Mouse (Mus musculus) gastrocnemius, postnatal 14 days (tissue): Measurements from ENCODE around the gene Med9. TPM values are rescaled to one million over a fixed set of nuclear protein-coding genes. Genes with fewer than 3 reads are reported as not detected.
"Not testable (repeated sequence)": the region's sequence is repeated elsewhere in the genome, so short reads cannot be mapped to it uniquely, and the experiment has no call there.

Experiments
- DNase-seq: peaks from one replicate; pipeline ENCODE4 v3.0.0; 2021; ENCODE audit warnings: mixed read lengths
- intact Hi-C: fragments of 180-260 bp; cut with DNase I; formaldehyde crosslinking; loops from one replicate; pipeline ENCODE4 v1.15.1; 2025; ENCODE audit warnings: low total_unique reads
- total RNA-seq, 2 experiments: library from RNA; stranded (reverse); gene quantifications; 2 replicates each; pipeline ENCODE4 v1.2.3; 2021

Med9 gene
- total RNA-seq, 2 experiments from 2014 or later, result 14.0 to 15.3 TPM

DNA sequence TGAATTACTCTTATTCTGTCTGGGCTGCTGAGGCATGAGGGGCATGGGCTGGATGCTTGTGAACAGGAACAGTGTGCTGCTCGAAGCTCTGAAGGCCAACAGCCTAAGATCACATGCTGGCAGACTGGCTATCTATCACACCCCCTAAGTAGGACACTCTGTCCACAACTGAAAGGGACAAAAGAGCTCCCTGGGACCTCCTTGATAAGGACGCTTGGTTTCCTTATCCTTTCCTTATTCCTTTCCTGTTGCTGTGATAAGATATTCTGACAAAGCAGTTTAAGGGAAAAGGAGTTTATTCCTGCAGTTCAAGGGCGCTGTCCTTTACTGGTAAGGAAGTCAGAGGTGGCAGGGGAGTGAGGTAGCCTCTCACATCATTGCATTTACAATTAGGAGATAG, 7.4 kb upstream of the Med9 start:
- intact Hi-C loops, result no loop called here
- DNase-seq, result no peak

DNA sequence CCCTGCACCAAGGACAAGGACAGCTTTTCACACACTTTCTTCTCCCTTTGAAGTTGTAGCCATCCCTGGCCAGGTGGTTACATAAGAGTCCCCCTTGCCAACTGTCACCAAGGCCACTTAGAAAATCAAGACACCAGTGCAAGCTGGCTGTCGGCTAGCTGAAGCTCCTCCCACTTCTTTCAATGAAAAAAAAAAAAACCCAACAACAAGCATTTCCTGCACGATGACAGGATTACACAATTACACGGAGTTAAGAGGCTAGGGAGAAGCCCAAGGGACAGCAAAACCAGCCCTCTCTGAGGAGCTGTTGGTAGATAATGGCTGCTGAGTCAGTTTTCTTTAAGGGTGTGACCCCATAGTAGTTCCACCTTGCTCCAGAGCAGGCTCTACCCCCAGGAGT, 6.6 kb upstream of the Med9 start:
- intact Hi-C loops, result no loop called here
- DNase-seq, result no peak

DNA sequence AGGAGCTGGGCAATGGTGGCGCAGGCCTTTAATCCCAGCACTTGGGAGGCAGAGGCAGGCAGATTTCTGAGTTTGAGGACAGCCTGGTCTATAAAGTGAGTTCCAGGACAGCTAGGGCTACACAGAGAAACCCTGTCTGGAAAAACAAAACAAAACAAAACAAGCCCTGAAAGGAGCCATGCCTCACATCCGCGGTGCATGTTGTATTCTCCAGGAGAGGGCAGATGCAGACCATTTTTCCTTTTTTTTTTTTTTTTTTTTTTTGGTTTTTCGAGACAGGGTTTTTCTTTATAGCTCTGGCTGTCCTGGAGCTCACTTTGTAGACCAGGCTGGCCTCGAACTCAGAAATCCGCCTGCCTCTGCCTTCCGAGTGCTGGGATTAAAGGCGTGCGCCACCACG, 3.2 kb upstream of the Med9 start:
- DNase-seq, intact Hi-C loops: not testable (repeated sequence)

DNA sequence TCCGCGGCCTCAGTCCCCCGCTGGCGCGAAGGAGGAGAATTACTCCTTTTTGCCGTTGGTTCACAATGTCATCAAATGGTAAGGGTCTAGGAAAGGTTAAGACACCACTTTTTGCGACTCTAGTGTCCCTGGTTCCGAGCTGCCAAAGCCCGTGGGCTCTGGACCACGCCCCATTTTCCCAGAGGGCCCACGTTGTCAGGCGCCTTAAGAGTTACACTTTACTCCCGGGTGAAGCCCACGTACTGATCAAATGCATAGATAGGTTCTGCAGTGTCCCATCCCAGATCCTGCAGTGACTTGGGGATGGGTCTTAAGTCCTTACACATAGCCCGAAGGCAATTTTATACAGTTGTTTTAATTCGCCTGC, 378 bp downstream of the Med9 start:
- intact Hi-C loops, result no loop called here
- DNase-seq, result no peak

DNA sequence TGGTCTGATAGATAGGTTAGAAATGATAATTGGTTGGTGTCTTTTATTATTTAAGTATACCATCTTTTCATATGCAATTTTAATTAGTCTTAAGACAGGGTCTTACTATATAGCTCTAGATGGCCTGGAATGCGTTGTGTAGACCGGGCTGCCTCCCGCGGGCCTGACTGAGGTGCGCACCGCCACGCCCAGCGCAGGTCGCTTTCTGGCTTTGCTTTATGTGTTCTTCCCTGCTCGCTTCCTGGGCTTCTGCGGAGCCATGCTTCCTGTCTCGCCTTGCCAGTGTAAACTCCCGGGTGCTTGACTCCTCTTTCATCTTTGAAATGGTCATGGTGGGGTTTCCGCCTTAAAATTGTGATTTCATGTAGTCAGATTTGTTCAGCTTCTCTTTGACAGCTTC, 4.9 kb downstream of the Med9 start:
- DNase-seq, result no peak

DNA sequence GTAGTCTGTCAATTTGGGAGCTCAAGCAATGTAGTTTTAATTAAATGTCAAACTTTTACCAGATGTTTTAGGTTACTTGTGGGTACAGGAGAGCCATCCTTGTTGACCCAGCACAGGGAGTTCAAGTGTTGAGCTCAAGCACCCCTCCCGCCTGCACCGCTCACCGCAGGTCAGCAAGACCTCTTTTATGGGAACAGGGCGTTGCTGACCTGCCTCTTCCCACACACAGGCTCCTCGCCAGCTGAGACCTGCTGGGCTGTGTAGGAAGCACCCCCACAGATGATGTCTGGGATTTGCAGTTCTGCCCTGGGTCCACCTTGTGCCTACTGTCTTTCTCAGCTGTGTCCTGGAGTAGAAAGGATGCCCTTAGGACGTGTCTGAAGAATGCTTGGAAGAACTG, 8.7 kb downstream of the Med9 start:
- intact Hi-C loops, result no loop called here

More for the DNA sequence above, 4.9 kb downstream of the Med9 start:
- intact Hi-C loops, result no loop called here

DNA sequence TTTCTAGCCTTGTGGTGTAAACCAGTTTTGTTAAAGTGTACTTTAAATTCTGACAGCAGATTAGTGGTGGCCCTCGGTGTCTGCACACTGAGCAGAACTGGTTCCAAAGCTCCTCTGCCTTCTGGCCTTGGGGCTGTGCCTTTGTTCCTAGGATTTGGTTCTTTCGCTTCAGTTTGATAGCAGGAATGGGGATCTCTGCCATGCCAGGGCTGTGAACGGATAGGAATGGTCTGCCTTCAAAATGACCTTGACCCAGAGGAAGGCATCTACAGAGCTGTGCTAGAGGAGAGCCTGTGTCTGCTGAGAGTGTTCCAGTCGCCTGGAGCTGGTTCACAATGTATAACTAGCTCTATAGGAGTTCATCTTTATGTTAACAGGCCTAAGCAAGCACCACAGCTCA, 11.4 kb downstream of the Med9 start:
- intact Hi-C loops, result no loop called here
- no peak for DNase-seq

More for the DNA sequence above, 8.7 kb downstream of the Med9 start:
- no peak for DNase-seq

DNA sequence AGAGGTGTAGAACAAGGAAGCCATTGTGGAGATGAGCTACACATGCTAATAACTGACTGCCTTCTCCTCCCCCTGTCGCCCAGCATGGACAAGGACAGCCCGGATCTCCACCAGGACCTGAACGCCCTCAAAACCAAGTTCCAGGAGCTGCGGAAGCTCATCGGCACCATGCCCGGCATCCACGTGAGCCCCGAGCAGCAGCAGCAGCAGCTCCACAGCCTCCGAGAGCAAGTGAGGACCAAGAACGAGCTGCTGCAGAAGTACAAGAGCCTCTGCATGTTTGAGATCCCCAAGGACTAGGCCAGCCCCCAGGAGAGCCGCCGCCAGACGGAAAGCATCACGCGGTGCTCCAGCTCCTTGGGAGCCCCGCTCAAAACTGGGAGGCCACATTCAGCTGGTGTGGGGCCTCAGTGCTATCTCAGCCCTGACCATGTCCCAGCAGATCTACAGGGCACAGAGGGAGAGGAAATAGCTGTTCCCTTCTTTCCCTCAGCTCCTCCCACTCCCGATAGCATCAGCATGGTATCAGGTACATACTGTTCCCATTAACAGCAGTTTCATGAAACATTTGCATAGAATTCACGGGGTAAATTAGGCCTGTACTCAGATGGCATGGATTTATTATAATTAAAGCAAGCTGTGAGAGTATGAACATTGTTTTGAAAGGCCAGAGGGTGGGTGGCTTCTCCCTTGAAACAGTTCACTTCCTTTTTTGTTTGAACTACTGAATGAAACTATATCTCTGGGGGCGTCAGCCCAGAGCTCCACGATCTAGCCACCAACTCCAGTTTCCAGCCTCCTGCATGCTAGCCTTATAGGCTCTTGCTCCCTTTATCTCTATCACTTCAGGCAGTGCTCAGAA, 12.7 kb downstream of the Med9 start:
- no peak for DNase-seq
- intact Hi-C loops, result no loop called here

DNA sequence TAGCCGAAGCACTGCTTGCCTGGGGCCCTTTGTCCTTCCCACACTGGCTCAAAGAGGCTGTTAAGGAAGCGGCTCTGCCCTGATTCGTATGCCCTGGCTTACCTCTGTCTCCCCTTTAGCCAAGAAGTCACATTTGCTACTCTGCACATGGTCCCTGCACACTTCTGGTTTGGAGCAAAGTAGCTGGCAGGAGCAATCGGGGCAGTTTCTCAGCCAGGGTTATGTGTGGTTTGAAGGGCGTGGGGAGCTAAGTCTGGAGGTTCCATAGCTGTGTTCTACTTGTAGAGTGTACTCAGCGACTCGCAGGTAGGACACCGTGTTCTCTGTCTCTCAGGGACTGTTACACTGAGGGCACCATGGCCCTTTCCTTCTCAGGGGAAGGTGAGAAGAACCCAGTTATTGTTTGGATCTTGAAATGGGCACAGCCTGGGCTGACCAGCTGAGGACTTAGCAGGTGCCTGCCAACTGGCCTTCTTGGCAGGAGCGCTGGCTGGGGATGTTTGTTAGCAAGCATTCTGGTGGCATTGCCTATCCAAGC, 13.4 kb downstream of the Med9 start:
- intact Hi-C loops, result no loop called here

DNA sequence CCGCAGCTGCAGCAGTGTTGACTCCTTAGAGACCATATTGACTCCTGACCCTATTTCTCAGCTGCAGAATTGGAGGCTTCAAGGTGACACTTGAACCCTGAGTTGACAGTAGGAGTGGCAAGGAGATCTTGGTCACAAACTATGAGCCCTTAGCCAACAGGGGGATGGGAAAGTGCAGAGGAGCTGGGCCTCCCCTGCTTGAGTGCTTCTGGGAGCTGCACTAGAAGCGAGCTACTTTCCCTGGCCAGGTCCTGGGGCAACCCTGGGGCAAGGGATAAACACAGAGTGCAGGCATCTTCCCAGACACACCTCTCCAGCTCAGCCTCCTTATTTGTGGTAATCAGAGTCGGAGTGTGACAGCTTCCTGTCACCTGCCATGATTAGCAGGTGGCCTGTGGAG, 14.6 kb downstream of the Med9 start:
- no peak for DNase-seq
- intact Hi-C loops, result loop anchor here (2.0 kb wide), 1 partner anchor 82 kb away; no protein-coding TSS in a partner anchor

More for the DNA sequence above, 13.4 kb downstream of the Med9 start:
- no peak for DNase-seq

DNA sequence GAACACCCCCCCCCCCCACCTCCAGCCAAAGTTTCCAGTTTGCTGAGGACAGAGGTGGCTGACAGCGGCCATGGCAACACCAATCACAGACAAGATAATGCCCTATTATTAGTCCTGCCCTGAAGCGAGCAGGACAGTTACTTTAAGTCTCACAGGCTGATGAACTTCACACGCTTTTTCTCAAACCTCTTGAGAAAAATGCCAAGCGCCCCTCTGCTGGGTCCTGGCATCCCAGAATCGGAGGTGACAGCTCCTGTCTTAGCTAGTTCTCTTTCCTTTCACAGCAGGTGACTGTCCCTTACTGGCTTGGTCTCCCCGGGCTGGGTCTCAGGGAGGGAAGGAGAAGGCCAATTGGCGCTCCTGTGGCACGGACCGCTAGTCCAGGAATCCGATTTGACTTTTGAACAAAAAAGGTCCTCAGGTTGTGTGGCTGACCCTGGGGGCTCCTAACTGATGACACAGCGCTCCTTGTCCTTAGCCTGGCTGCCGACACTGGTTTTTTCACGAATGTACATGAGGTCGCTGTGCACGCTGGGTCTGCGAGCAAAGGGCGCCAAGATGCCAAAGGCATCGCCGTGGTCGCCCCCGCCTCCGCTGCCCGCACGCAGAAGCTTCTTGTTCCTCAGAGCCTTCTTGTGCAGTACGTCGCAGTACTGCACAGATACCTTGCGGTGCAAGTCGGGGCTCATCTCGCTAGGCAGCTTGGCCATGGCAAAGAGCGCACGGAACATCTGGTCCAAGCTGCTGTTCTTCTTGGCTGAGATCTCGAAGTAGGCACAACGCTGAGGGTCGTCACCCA, 15.6 kb downstream of the Med9 start:
- intact Hi-C loops, result loop anchor here (2.0 kb wide), 1 partner anchor 83 kb away; no protein-coding TSS in a partner anchor
- DNase-seq, result no peak

DNA sequence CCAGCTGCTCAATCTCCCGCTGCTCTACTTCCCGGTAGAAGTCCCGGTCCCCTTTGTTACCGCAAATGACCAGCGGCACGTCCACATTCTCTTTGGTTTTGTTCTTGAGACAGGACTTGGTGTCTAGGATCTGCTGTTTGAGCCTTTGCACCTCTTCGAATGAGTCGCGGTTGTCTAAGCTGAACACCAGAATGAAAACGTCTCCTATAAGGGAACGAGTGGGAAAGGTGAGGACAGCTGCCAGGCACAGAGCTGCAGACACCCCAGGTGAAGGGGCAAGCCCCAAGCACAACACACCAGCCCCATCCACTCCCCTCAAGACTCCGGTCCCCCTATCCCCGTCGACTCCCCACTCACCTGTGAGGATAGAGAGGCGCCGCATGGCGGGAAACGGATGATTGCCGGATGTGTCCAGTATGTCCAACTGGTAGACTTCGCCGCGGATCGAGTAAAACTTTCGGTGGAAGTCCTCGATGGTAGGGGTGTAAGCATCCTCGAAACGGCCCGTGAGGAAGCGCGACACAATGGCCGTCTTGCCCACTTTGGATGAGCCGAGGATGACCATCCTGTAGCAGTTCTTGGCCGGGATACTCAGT, 16.3 kb downstream of the Med9 start:
- intact Hi-C loops, result no loop called here
- no peak for DNase-seq

DNA sequence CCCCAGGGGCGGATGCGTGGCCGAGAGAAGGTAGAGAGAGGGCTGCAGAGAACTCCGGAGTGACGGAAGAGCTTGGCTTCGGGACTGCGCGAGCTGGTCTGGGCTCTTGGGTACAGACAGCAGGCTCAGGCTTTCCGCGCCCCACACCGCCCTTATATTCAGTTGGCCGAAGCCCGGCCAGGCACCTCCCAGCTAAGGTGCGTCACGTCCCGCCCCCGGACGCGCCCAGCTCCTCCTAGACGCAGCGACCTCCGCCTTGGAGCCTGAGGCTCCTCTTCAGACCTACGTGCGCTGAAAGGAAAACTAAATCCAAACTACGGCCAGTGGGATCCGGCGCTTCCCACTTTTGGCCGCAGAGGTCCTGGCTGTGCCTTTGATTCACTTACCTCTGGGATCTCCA, 16.8 kb downstream of the Med9 start, which contains the start of gene Rasd1:
Rasd1 (minus strand) TSS at position 127 of the 400 bp plus-strand sequence.
- peak; percentile 80 for DNase-seq
- intact Hi-C loops, result loop anchor here (5.0 kb wide), 3 partner anchors 42 to 112 kb away; no protein-coding TSS in a partner anchor

DNA sequence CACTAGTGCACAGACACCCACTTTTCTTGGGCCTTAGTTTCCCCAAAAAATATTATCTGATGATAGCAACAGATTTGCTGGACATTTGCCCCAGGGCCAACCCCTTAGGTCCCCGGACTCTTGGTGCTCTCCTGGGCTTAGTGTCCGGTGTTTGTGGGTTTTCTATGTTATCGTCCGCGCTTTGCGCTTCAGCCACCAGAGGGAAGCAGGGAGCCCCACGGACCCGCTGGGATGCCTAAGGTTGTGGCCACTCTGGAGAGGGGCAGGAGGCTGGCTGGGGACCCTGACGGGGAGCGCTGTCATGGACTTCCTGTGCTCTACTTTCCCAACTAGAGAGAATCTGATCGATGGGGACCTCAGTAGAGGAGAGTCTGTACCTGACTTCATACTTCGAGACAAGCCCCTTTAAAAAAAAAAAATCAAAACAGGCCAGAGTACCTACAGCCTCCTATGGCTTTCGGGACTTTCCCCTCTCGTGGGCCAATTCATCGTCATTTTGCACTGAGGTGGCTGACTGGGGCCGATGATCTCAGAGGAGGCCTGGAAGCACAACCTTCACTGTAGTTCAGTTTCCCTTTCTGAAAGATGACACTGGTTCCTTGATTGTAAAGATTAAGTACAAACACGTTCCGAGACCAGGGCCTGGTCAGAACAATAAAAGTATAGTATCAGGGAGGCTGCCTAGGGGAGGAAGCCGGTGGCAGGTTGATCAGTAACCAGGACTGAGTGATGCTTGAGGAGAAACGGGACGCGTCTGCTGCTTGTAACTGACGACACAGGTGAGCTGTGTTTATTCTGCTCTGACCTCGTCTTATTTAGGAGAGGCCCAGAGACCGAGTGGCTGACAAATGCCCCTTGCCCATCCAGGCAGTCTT, 17.5 kb downstream of the Med9 start:
- peak; percentile 74 for DNase-seq
- intact Hi-C loops, result loop anchor here (5.0 kb wide), 3 partner anchors 42 to 112 kb away; no protein-coding TSS in a partner anchor

DNA sequence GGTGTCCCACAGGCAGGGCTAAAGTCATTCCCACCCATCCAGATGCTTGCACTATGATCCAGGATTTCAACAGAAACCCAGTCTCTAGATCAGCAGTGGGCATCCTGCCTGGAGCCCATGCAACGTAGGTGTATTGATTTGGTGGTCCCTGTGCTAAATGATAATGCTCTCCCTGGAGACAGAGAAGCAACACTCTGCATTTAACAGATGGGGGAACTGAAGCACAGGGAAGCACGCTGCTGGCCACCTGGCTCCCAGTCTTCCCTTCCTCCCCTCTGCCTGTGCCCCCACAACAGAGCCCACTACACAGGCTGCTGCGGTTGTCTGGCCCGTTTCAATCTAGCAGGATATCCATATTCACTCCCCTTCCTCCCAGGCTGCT, 18.1 kb downstream of the Med9 start:
- intact Hi-C loops, result loop anchor here (5.0 kb wide), 3 partner anchors 41 to 111 kb away; no protein-coding TSS in a partner anchor
- DNase-seq, result no peak

DNA sequence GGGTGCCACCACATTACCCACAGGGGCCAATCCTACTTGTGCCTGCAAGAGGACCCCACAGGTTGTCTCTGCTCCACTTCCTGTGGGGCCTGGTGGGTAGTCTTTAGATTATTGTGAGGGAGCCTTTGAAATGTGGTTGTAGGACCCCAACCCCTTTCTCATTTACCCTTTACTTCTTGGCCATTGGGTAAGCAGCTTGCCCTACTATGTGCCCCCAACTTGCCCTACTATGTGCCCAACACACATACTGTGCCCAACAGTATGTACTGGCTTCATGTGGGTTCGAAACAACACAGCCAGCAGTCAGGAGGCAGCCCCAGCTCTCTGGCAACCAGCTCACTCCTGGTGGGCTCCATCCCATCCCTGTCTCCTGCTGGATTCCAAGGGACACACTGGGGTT, 19.8 kb downstream of the Med9 start:
- no peak for DNase-seq
- intact Hi-C loops, result loop anchor here (5.0 kb wide), 3 partner anchors 40 to 110 kb away; no protein-coding TSS in a partner anchor

DNA sequence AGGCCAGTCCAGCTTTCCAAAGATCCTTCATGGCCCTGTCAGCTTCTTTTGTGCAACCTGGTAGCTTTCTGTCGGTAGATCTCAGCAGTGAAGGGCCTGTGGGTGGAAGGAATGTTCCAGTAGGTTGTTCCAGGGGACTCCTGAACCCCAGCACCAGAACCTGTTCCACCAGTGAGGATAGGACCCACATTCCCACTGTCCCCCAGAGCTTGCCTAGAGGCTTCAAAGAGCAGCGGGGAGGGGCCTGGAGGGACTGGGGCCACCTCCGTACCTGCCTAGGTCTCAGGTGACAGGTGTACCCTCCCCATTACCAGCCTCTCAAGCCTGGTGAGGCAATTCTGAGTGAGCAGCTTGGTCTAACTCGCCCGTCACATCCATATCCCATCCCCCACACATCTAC, 22.8 kb downstream of the Med9 start:
- intact Hi-C loops, result no loop called here
- DNase-seq, result no peak

DNA sequence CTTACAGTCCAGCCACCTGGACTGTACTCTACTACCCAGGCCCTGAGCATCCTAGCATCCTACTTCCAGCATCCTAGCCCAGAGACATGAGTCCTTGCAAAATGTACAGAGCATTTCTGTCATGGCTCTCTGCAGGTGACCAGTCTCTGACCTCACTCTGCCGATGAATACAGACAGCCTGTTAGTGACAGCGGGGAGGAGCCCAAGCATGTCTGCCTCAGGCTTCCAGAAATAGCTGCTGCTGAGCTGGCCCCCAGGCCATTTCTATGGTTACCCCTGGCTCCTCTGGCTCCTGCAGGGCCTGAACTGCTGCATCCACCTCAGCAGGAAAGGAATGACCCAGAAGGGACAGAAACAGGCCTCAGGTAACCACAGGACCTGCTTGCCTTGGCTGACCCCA, 23.7 kb downstream of the Med9 start:
- DNase-seq, result no peak
- intact Hi-C loops, result no loop called here

DNA sequence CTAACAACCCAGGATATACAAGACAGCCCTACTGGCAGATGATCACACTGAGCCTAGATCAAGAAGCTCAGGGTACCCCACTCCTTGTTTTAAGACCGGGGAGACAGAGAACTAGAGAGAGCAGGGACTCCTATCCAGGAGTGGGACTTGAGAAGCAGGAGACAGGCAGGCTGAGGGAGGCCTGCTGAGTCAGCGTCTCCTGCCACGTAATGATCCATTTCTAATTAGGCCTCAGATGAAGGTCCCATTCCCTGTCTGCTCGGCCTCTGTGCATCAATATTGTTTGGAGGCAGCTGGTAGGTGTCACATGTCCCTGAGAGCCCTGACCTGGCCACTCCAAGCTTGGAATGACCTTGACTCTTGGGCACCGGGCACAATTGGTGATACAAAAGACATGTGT, 25.4 kb downstream of the Med9 start:
- intact Hi-C loops, result no loop called here
- no peak for DNase-seq
